Mouse (Mus musculus): Measurements from ENCODE around the gene Khk.

Gene Khk

GRCm38 (mm10) chr5:30913060-30913841 lies 8.0 kb upstream of the Khk start, which contains the start of gene Emilin1:
Gene Emilin1, plus strand, starts transcription at chr5:30913402.
- no peak for DNase-seq (ENCODE audit: low spot score in 2 of 2)

GRCm38 (mm10) chr5:30914101-30914635 lies 7.1 kb upstream of the Khk start:
- no peak for DNase-seq (ENCODE audit: low spot score in 2 of 2)

- DNase-seq (ENCODE audit: low spot score in 2 of 2) = no peak
These were observed 6.4 kb upstream of the Khk start for GRCm38 (mm10) chr5:30914849-30915248.

- DNase-seq (ENCODE audit: low spot score in 2 of 2) = no peak
These were observed 5.8 kb upstream of the Khk start for GRCm38 (mm10) chr5:30915456-30915855.

- DNase-seq (ENCODE audit: low spot score in 2 of 2) = peak in 1 of 2 experiments; percentile 36
These were observed 5.2 kb upstream of the Khk start for GRCm38 (mm10) chr5:30915974-30916433.

GRCm38 (mm10) chr5:30916841-30917240 lies 4.4 kb upstream of the Khk start:
- DNase-seq (ENCODE audit: low spot score in 2 of 2) = no peak

GRCm38 (mm10) chr5:30917348-30917747 lies 3.9 kb upstream of the Khk start:
- DNase-seq (ENCODE audit: low spot score in 2 of 2) = no peak

GRCm38 (mm10) chr5:30917891-30918670 lies 3.1 kb upstream of the Khk start:
- DNase-seq (ENCODE audit: low spot score in 2 of 2) = no peak

- no peak for DNase-seq (ENCODE audit: low spot score in 2 of 2)
These were observed 2.5 kb upstream of the Khk start for GRCm38 (mm10) chr5:30918691-30919090.

- no peak for DNase-seq (ENCODE audit: low spot score in 2 of 2)
These were observed 1.2 kb upstream of the Khk start for GRCm38 (mm10) chr5:30919831-30920614.

- DNase-seq (ENCODE audit: low spot score in 2 of 2) = no peak
These were observed 610 bp upstream of the Khk start for GRCm38 (mm10) chr5:30920621-30921020.

GRCm38 (mm10) chr5:30922581-30923041 lies 1.4 kb downstream of the Khk start:
- no peak for DNase-seq (ENCODE audit: low spot score in 2 of 2)

GRCm38 (mm10) chr5:30923119-30923518 lies 1.9 kb downstream of the Khk start:
- no peak for DNase-seq (ENCODE audit: low spot score in 2 of 2)

GRCm38 (mm10) chr5:30924614-30925013 lies 3.4 kb downstream of the Khk start:
- DNase-seq (ENCODE audit: low spot score in 2 of 2) = no peak

- DNase-seq (ENCODE audit: low spot score in 2 of 2) = no peak
These were observed 4.0 kb downstream of the Khk start for GRCm38 (mm10) chr5:30925217-30925616.

- DNase-seq (ENCODE audit: low spot score in 2 of 2) = no peak
These were observed 4.8 kb downstream of the Khk start for GRCm38 (mm10) chr5:30926073-30926472.

GRCm38 (mm10) chr5:30927945-30928529 lies 6.8 kb downstream of the Khk start:
- no peak for DNase-seq (ENCODE audit: low spot score in 2 of 2)

GRCm38 (mm10) chr5:30930121-30930520 lies 8.9 kb downstream of the Khk start:
- no peak for DNase-seq (ENCODE audit: low spot score in 2 of 2)

- no peak for DNase-seq (ENCODE audit: low spot score in 2 of 2)
These were observed 9.6 kb downstream of the Khk start for GRCm38 (mm10) chr5:30930846-30931245.

- no peak for DNase-seq (ENCODE audit: low spot score in 2 of 2)
These were observed 10.1 kb downstream of the Khk start for GRCm38 (mm10) chr5:30931378-30931777.

GRCm38 (mm10) chr5:30933705-30934104 lies 12.5 kb downstream of the Khk start:
- DNase-seq (ENCODE audit: low spot score in 2 of 2) = no peak
